Mouse (Mus musculus) ovary, postnatal 14 days (tissue): ENCODE data around the gene Dlg4.
"Not testable (repeated sequence)": the region's sequence is repeated elsewhere in the genome, so short reads cannot be mapped to it uniquely, and the experiment has no call there.

Experiments
- DNase-seq: peaks from one replicate; pipeline ENCODE4 v3.0.0; 2022; ENCODE audit warnings: low spot score

The Dlg4 gene

GRCm38 (mm10) chr11:69996161-69997061 lies 20.3 kb upstream of the Dlg4 start:
- no peak for DNase-seq

- peak; percentile 83 for DNase-seq
Measured at GRCm38 (mm10) chr11:69997070-69997509, 19.7 kb upstream of the Dlg4 start.

- no peak for DNase-seq
Measured at GRCm38 (mm10) chr11:69998567-69999491, 17.9 kb upstream of the Dlg4 start.

- DNase-seq, result no peak
Measured at GRCm38 (mm10) chr11:69999666-70000065, 17.1 kb upstream of the Dlg4 start.

- DNase-seq, result peak; percentile 74
Measured at GRCm38 (mm10) chr11:70000396-70000898, 16.3 kb upstream of the Dlg4 start, which contains the start of gene Dvl2. TSS of gene Dvl2 (plus strand) at chr11:70000595.

- no peak for DNase-seq
Measured at GRCm38 (mm10) chr11:70001159-70001558, 15.6 kb upstream of the Dlg4 start.

- no peak for DNase-seq
Measured at GRCm38 (mm10) chr11:70001865-70002264, 14.9 kb upstream of the Dlg4 start.

- no peak for DNase-seq
Measured at GRCm38 (mm10) chr11:70002471-70002870, 14.3 kb upstream of the Dlg4 start.

GRCm38 (mm10) chr11:70005521-70005920 lies 11.2 kb upstream of the Dlg4 start:
- no peak for DNase-seq

- no peak for DNase-seq
Measured at GRCm38 (mm10) chr11:70010033-70010432, 6.7 kb upstream of the Dlg4 start.

- no peak for DNase-seq
Measured at GRCm38 (mm10) chr11:70010548-70010947, 6.2 kb upstream of the Dlg4 start.

GRCm38 (mm10) chr11:70010961-70011360 lies 5.8 kb upstream of the Dlg4 start:
- DNase-seq, result no peak

GRCm38 (mm10) chr11:70012931-70013330 lies 3.8 kb upstream of the Dlg4 start:
- DNase-seq, result no peak

GRCm38 (mm10) chr11:70013408-70013807 lies 3.3 kb upstream of the Dlg4 start:
- no peak for DNase-seq

- DNase-seq, result no peak
Measured at GRCm38 (mm10) chr11:70014051-70014450, 2.7 kb upstream of the Dlg4 start.

GRCm38 (mm10) chr11:70014880-70015558 lies 1.7 kb upstream of the Dlg4 start, which contains the start of gene Acadvl:
TSS of gene Acadvl (minus strand) at chr11:70015411.
- DNase-seq, result peak; percentile 72

GRCm38 (mm10) chr11:70015677-70016076 lies 1.1 kb upstream of the Dlg4 start:
- DNase-seq, result no peak

- not testable (repeated sequence) for DNase-seq
Measured at GRCm38 (mm10) chr11:70016177-70016576, 565 bp upstream of the Dlg4 start.

GRCm38 (mm10) chr11:70017199-70017767 lies 541 bp downstream of the Dlg4 start:
- no peak for DNase-seq

- DNase-seq, result no peak
Measured at GRCm38 (mm10) chr11:70018131-70018990, 1.6 kb downstream of the Dlg4 start.
